Mouse (Mus musculus) spleen, adult 2 months (tissue): ENCODE measurements around the gene Slc35b3.

Experiments
- CTCF ChIP-seq: fragments of 200-500 bp; IDR thresholded peaks from 2 replicates; pipeline ENCODE4 v1.5.1; 2011; ENCODE audit warnings: mild to moderate bottlenecking, inconsistent platforms; ENCODE audit not compliant: insufficient read depth, insufficient read length, insufficient replicate concordance; ENCODE audit errors: extremely low read depth
- POLR2A ChIP-seq: fragments of 200-500 bp; IDR thresholded peaks from 2 replicates; pipeline ENCODE4 v1.6.1; 2011; ENCODE audit warnings: low read depth, low read length, inconsistent platforms

- no peak for TF ChIP-seq CTCF
- TF ChIP-seq POLR2A, result no peak
These were observed 22.2 kb downstream of the Slc35b3 start for GRCm38 (mm10) chr13:38938433-38938832.
